Mouse (Mus musculus) kidney, embryonic 15.5 days (tissue): ENCODE data around the gene S100a2. TPM values are rescaled to one million over a fixed set of nuclear protein-coding genes. Genes with fewer than 3 reads are reported as not detected.

ENCODE experiments used
- ATAC-seq: fragments of 200-750 bp; cut with Nextera tagmentation; replicated peaks from 2 replicates; pipeline ENCODE4 v1.8.0; 2017; ENCODE audit warnings: moderate TSS enrichment; ENCODE audit not compliant: low FRiP score
- H3K27ac ChIP-seq: fragments of 300-500 bp; sonication (generic); 2 replicates; pipeline ENCODE4 v1.5.1; 2015; ENCODE audit warnings: mild to moderate bottlenecking, inconsistent platforms
- H3K27me3 ChIP-seq: fragments of 300-500 bp; sonication (generic); 2 replicates; pipeline ENCODE4 v1.6.1; 2015; ENCODE audit warnings: inconsistent platforms
- H3K36me3 ChIP-seq: fragments of 300-500 bp; sonication (generic); 2 replicates; pipeline ENCODE4 v1.6.1; 2015; ENCODE audit warnings: inconsistent platforms
- H3K4me1 ChIP-seq: fragments of 300-500 bp; sonication (generic); 2 replicates; pipeline ENCODE4 v1.6.1; 2015; ENCODE audit warnings: inconsistent platforms
- H3K4me2 ChIP-seq: fragments of 300-500 bp; sonication (generic); 2 replicates; pipeline ENCODE4 v1.6.1; 2015; ENCODE audit warnings: moderate library complexity, mild to moderate bottlenecking, inconsistent platforms
- H3K4me3 ChIP-seq: fragments of 300-500 bp; sonication (generic); replicated peaks from 2 replicates; pipeline ENCODE4 v1.5.1; 2015; ENCODE audit warnings: mild to moderate bottlenecking, inconsistent platforms
- H3K9ac ChIP-seq: fragments of 300-500 bp; sonication (generic); 2 replicates; pipeline ENCODE4 v1.6.1; 2015; ENCODE audit warnings: mild to moderate bottlenecking, inconsistent platforms
- H3K9me3 ChIP-seq: fragments of 300-500 bp; sonication (generic); replicated peaks from 2 replicates; pipeline ENCODE4 v1.6.1; 2016; ENCODE audit warnings: inconsistent platforms
- WGBS: fragments of 180-500 bp; shearing (Covaris S2); methylation state at CpG from one replicate; pipeline ENCODE4 v1.1.7; 2015; ENCODE audit warnings: mixed read lengths; 5-methylcytosine and 5-hydroxymethylcytosine counted together
- polyA plus RNA-seq: library from polyadenylated mRNA; unstranded; fragments of >200 nt; fragmentation: Nextera tagmentation; extraction: Ambion mirVana; gene quantifications from 2 replicates; pipeline ENCODE4 v1.2.1, GENCODE M21; 2015

Gene S100a2
- polyA plus RNA-seq, 1 experiment from 2014 or later = not detected

DNA sequence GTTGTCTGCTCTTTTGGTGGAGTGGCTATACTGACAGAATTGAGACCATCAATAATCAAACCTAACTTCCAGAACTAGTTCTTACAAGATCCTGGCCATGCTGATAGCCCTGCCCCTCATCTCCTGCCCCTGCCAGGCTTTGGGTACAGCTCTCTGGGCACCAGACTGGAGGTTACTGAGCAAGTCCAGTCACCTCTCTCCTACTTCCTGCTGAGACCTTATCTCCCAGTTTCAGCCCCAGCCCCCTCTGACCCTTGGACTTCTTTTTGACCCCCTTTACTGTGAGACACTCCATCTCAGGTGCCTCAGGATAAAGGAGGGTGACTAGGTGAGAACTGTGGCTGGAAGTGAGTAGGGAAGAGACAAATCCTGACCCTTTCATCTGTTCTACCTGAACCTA, 19.1 kb downstream of the S100a2 start:
- Histone ChIP-seq H3K36me3 (no peaks in the 10 kb centered on the region), H3K9me3 (no peaks in the 10 kb centered on the region), H3K27me3 (no peaks in the 10 kb centered on the region), H3K4me1 (peaks cover 43% of the 10 kb centered on the region), H3K4me2 (no peak overlapping the region), H3K9ac (no peak overlapping the region), H3K4me3 (no peak overlapping the region), H3K27ac (no peak overlapping the region)
- ATAC-seq = no peak

DNA sequence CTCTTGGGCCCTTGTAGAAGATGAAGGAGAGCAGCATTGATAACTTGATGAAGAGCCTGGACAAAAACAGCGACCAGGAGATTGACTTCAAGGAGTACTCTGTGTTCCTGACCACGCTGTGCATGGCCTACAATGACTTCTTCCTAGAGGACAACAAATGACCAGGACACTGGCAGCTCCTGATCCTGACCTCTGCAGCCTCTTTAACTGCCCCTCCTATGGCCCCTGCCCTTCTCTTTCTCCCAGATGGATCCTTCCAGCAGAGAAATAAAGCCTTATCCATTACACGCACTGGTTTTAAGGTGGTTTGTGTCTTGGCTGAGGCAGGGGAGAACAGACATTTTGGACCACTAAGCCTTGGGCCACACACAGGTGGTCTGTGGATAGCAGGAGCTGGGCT, 21.4 kb downstream of the S100a2 start:
- Histone ChIP-seq H3K36me3 (no peaks in the 10 kb centered on the region), H3K27me3 (no peaks in the 10 kb centered on the region), H3K9me3 (no peaks in the 10 kb centered on the region), H3K4me2 (no peak overlapping the region), H3K27ac (no peak overlapping the region), H3K4me3 (no peak overlapping the region), H3K9ac (no peak overlapping the region), H3K4me1 (peaks cover 40% of the 10 kb centered on the region)
- ATAC-seq = no peak
- WGBS = 88% methylated on average over 3 of the region's 3 CpGs

DNA sequence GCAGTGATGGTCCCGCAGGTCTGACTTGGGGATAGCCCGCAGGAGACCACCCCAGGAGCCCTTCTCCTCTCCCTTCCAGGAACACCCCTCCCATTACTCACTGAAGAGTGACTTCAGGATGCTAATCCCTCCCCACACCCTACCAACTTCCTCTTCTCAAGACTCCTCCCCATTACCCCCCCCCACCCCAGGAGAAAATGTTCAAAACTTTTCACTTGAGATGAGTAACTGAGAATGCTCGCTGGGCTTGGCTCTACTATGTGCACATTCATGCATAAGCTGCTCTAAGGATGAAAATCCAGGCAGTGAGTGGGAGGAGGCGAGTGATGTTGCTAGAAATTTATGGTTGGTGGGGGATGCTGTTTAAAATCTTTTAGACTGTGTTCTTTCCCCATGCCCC, 22.0 kb downstream of the S100a2 start:
- 51% methylated on average over 4 of the region's 4 CpGs for WGBS
- Histone ChIP-seq H3K4me1 (peaks cover 40% of the 10 kb centered on the region), H3K27me3 (no peaks in the 10 kb centered on the region), H3K9ac (no peak overlapping the region), H3K36me3 (no peaks in the 10 kb centered on the region), H3K4me2 (no peak overlapping the region), H3K27ac (no peak overlapping the region), H3K4me3 (no peak overlapping the region), H3K9me3 (no peaks in the 10 kb centered on the region)
- ATAC-seq = no peak

DNA sequence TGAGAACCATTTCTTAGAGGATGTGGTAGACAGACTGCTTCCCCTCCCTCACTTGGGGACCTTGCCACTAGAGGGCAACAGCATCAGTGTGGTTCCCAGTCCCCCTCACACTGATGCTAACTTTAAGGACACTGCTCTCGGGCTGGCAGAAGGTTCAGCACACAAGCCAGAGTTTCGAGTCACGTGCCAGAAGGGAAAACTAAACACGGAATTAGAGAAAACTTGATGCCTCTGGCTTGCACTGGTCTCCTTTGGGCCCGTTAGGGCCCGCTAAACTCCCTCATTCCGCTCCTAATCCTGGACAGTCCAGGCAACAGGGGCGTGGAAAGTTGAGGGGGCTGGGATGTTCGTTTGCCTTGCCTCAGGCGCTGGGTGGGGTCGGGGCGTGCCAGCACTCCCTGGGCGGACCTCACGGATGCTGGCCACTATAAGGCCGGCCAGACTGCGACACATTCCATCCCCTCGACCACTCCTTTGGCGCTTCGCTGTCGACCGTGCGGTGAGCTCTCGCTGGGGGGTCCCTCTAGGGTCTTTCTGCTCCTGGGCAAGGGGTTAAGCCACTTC, 22.8 kb downstream of the S100a2 start, which contains the start of gene S100a6:
S100a6 (plus strand) TSS at position 155 of the 564 bp plus-strand sequence.
- peak within 1 kb of the TSS; percentile 25; the same call in 1 of the 2 replicates for H3K9ac ChIP-seq
- no peaks in the 10 kb centered on the region for H3K36me3 ChIP-seq
- peak; percentile 81 for ATAC-seq
- peak within 1 kb of the TSS; percentile 41 for H3K4me3 ChIP-seq
- H3K4me1 ChIP-seq = peaks cover 40% of the 10 kb centered on the region
- WGBS = 1% methylated on average over 23 of the region's 23 CpGs
- H3K27ac ChIP-seq = 0 out of 2 replicates have a peak within 1 kb of the TSS, but pooled peaks have one; percentile 27
- H3K9me3 ChIP-seq = no peaks in the 10 kb centered on the region
- H3K4me2 ChIP-seq = peak within 1 kb of the TSS; percentile 70
- H3K27me3 ChIP-seq = no peaks in the 10 kb centered on the region

DNA sequence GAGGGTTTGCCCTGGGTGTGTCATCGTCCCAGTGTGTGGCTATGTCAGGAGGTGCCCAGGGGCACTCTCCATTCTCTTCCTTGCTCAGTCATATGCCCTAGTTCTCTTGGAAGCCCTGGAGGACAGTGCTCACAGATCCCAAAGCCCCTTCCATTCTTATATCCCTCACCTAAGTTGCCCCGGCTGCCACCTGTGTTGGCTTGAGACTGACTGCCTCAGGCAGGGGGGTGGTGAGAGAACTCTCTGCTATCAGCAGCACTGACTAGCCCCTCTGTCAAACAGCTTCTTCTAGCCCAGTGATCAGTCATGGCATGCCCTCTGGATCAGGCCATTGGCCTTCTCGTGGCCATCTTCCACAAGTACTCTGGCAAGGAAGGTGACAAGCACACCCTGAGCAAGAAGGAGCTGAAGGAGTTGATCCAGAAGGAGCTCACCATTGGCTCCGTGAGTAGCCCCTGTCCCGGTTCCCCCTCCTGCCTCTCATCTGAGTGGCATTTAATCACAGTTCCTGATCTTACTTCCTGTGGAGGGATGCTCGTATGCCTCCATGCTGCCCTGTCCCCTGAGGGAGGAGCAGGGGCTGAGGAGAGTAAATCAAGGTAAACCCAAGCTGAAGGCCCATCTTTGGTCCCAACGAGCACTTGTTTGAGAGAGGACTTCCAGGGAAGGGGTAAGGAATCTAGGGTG, 23.6 kb downstream of the S100a2 start:
- H3K27ac ChIP-seq = 0 out of 2 replicates have a peak overlapping the region, but pooled peaks have one; percentile 27
- H3K4me2 ChIP-seq = peak overlapping the region; percentile 70
- H3K9me3 ChIP-seq = no peaks in the 10 kb centered on the region
- no peak for ATAC-seq
- H3K9ac ChIP-seq = peak overlapping the region; percentile 25; the same call in 1 of the 2 replicates
- peak overlapping the region; percentile 41 for H3K4me3 ChIP-seq
- no peaks in the 10 kb centered on the region for H3K36me3 ChIP-seq
- peaks cover 40% of the 10 kb centered on the region for H3K4me1 ChIP-seq
- 56% methylated on average over 7 of the region's 7 CpGs for WGBS
- H3K27me3 ChIP-seq = no peaks in the 10 kb centered on the region

DNA sequence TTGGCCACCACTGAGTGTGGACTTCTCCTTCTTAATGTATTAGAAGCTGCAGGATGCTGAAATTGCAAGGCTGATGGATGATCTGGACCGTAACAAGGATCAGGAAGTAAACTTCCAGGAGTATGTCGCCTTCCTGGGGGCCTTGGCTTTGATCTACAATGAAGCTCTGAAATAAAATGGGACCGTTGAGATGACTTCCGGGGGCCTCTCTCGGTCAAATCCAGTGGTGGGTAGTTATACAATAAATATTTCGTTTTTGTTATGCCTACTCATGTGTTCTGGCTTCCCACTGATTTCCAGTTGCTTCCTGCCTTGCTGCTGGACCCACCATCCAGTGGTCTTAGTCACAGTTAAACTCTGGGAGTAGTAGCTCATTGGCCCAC, 24.1 kb downstream of the S100a2 start:
- H3K4me2 ChIP-seq = peak overlapping the region; percentile 70
- no peak overlapping the region for H3K9ac ChIP-seq
- no peaks in the 10 kb centered on the region for H3K36me3 ChIP-seq
- no peaks in the 10 kb centered on the region for H3K27me3 ChIP-seq
- H3K4me1 ChIP-seq = peaks cover 40% of the 10 kb centered on the region
- peak overlapping the region; percentile 41; the same call in 1 of the 2 replicates for H3K4me3 ChIP-seq
- no peaks in the 10 kb centered on the region for H3K9me3 ChIP-seq
- no peak overlapping the region for H3K27ac ChIP-seq
- ATAC-seq = no peak
- WGBS = 79% methylated on average over 6 of the region's 6 CpGs

DNA sequence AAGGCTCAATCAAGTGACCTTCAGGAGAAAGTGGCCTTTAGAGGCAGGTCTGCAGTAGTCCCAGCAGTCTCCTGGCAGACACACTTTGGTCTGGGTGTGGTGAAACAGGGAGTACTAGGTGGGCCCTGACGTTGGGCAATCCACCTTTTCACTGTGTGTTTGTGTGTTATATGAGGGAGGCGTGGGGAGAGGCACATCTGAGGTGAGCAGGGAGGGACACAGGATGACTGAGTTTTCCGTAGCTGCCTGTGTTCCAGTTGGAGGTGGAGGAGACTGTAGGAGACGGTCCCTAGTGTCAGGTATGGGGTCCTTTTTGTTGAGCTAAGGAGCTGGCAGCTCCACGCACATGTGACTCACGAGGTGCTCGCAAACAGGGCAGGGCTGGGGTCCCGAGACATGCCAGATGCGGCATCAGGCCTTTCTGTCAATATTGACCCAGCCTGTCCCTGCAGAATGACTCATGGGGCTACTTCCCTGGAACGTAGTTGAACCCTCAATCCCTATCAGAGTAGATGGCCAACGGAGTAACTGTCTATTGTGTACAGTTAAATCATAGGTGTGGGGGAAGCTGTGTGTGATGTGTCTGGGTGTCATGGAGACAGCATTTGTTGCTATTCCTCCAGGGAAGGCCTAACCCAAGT, 24.7 kb downstream of the S100a2 start:
- no peak for ATAC-seq
- H3K27ac ChIP-seq = no peak overlapping the region
- peak overlapping the region; percentile 20 for H3K4me2 ChIP-seq
- H3K4me1 ChIP-seq = peaks cover 40% of the 10 kb centered on the region
- WGBS = 79% methylated on average over 11 of the region's 11 CpGs
- H3K4me3 ChIP-seq = no peak overlapping the region
- H3K9me3 ChIP-seq = no peaks in the 10 kb centered on the region
- no peaks in the 10 kb centered on the region for H3K36me3 ChIP-seq
- H3K9ac ChIP-seq = no peak overlapping the region
- no peaks in the 10 kb centered on the region for H3K27me3 ChIP-seq

DNA sequence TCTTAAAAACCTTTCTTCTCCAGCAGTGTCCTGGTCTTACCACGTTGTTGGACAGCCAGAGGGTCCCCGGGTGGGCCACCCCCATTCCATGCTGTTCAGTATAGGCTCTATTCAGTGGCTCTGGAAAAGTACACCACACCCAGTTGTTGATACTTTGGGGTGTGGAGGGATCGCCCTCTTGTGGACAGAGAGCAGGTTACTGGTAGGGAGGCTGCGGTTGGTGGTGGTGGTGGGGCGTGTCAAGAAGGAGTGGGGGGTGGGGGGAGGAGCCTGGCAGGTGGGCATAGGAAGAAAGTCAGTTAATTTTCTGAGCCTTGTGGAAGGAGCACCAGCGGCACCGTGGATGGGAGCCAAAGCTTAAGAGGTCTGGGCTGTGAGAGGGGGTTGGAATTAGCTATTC, 25.4 kb downstream of the S100a2 start:
- Histone ChIP-seq H3K4me3 (no peak overlapping the region), H3K27ac (no peak overlapping the region), H3K27me3 (no peaks in the 10 kb centered on the region), H3K4me1 (peaks cover 40% of the 10 kb centered on the region), H3K36me3 (no peaks in the 10 kb centered on the region), H3K9me3 (no peaks in the 10 kb centered on the region), H3K9ac (no peak overlapping the region), H3K4me2 (peak overlapping the region; percentile 20; the same call in 1 of the 2 replicates)
- ATAC-seq = peak; percentile 65
- WGBS = 9% methylated on average over 7 of the region's 7 CpGs

DNA sequence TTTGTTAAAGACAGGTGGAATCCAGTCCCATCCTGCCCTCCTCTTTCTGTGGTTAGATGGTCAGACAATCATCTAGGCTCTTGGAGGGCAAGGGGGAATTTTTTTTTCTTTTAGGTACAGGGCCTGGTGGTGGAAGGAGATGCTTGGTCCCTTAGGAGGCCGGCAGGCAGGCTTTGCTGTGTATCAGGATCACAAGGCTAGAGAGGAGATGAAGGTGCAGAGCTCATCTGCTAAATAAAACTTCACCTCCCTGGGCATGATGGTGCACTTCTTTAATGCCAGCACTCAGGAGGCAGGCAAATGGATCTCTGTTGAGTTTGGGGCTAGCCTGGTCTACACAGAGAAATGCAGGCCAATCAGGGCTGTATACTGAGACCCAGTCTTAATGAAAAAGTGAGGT, 25.9 kb downstream of the S100a2 start:
- H3K4me1 ChIP-seq = peaks cover 40% of the 10 kb centered on the region
- 0 out of 2 replicates have a peak overlapping the region, but pooled peaks have one; percentile 20 for H3K4me2 ChIP-seq
- ATAC-seq = no peak
- H3K36me3 ChIP-seq = no peaks in the 10 kb centered on the region
- no peaks in the 10 kb centered on the region for H3K27me3 ChIP-seq
- no peak overlapping the region for H3K4me3 ChIP-seq
- no peak overlapping the region for H3K27ac ChIP-seq
- no peaks in the 10 kb centered on the region for H3K9me3 ChIP-seq
- 73% methylated on average over 1 of the region's 1 CpGs for WGBS
- no peak overlapping the region for H3K9ac ChIP-seq

DNA sequence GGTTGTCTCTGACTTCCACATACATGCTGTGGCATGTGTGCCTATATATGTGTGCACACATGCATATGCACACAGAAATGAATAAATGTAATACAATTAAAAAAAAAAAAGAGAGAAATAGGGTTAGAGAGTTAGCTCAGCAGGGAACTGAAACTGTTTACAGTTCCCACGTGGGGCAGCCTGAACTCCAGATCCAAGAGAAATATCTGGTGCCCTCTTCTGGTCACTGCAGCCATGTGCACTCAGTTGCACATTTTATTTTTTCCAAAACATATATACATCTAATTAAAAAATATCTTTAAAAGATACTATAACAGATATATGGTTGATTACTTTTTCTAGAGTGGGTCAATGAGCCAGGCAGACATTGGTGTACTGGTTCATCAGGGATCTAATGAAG, 27.5 kb downstream of the S100a2 start:
- no peak overlapping the region for H3K4me3 ChIP-seq
- 6% methylated on average over 1 of the region's 1 CpGs for WGBS
- H3K4me2 ChIP-seq = no peak overlapping the region
- no peak overlapping the region for H3K9ac ChIP-seq
- H3K9me3 ChIP-seq = no peaks in the 10 kb centered on the region
- ATAC-seq = no peak
- no peak overlapping the region for H3K27ac ChIP-seq
- no peaks in the 10 kb centered on the region for H3K27me3 ChIP-seq
- no peaks in the 10 kb centered on the region for H3K36me3 ChIP-seq
- peaks cover 30% of the 10 kb centered on the region for H3K4me1 ChIP-seq

DNA sequence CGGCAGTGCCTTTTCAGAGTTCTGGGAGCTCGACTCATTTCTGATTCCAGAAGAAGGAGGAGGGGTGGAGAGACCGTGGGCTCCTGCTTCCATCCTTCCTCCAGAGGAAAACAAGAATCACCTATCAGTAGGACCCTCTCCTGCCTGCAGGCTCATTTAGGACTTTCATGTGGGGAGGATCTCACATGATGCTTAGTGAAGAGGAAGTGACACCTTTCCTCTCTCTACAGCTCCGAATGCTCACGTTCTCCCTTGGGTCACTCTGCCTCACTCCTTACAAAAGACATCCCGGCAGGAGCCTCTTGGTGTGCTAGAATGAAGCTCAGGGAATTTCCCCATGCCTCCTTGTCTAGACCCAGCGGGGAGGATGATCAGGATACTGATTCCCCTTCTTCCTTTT, 31.5 kb downstream of the S100a2 start:
- Histone ChIP-seq H3K36me3 (no peaks in the 10 kb centered on the region), H3K4me1 (peaks cover 19% of the 10 kb centered on the region), H3K4me3 (no peak overlapping the region), H3K9me3 (no peaks in the 10 kb centered on the region), H3K9ac (no peak overlapping the region), H3K27me3 (no peaks in the 10 kb centered on the region), H3K4me2 (no peak overlapping the region), H3K27ac (no peak overlapping the region)
- 53% methylated on average over 7 of the region's 7 CpGs for WGBS
- ATAC-seq = no peak

DNA sequence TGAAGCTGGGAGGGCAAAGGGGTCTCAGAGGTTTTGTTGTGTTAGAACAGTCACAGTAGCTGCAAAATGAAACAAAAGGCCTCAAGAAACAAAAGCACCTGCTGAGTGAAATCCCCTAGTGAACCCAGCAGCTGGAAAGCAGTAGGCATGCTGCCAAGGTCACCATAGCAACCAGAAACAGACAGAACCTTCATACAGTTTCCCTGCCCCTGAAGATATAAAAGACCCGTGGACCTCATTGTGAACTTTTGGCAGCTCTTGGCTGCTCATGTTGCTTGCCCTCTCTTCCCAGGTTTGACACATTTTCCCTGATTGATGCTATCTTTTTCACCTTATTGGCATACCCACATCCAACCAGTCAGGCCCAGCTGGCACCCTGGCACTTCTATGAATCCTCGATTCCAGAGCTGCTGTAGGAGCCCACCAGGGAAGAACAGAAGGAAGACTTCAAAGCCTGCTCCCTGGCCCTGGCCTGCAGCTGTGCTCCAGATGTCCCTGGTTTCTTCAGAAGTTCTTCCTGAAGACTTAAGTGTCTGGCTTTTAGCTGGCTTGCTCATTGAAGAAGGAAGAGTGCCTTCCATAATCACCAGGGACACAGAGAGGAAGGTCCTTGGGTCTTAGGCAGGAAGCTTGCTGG, 33.5 kb downstream of the S100a2 start:
- peaks cover 19% of the 10 kb centered on the region for H3K4me1 ChIP-seq
- H3K4me3 ChIP-seq = no peak overlapping the region
- no peaks in the 10 kb centered on the region for H3K9me3 ChIP-seq
- H3K9ac ChIP-seq = no peak overlapping the region
- 15% methylated on average over 2 of the region's 2 CpGs for WGBS
- no peak for ATAC-seq
- no peaks in the 10 kb centered on the region for H3K27me3 ChIP-seq
- H3K27ac ChIP-seq = peak overlapping the region; percentile 3; the same call in 1 of the 2 replicates
- H3K4me2 ChIP-seq = no peak overlapping the region
- H3K36me3 ChIP-seq = no peaks in the 10 kb centered on the region
